ENCODE assay signal across 25 mouse cellular contexts in genomic region chr5:134799911-134800310, GRCm38 (mm10). TPM values are rescaled to one million over a fixed set of nuclear protein-coding genes. Genes with fewer than 3 reads are reported as not detected.
"Had no signal": no experiment of that assay in that cellular context is flagged by ENCODE, and none has a peak within 500 bp of the region (broad histone marks: within the 10 kb centered on the region; RNA-seq: fewer than 3 reads in every experiment).

No protein-coding gene starts in this region.

- H3K9ac ChIP-seq: heart, embryonic 12.5 days; hindbrain, embryonic 12.5 days; hindbrain, embryonic 14.5 days; intestine, embryonic 15.5 days; kidney, embryonic 15.5 days; limb, embryonic 12.5 days; liver, embryonic 13.5 days had no signal

- DNase-seq: gastrocnemius, adult 2 months; gastrocnemius, postnatal 10 days; gastrocnemius, postnatal 25 days; heart, adult 18-20 months; heart, postnatal 10 days; heart, postnatal 4 days; kidney, adult 18-20 months; kidney, adult 8-10 months; kidney, postnatal 14 days; kidney, postnatal 4 days; liver; liver, embryonic 13.5 days had no signal

- H3K4me3 ChIP-seq: gastrocnemius, adult 2 months; heart, embryonic 10.5 days; heart, embryonic 12.5 days; hindbrain, embryonic 10.5 days; hindbrain, embryonic 12.5 days; intestine, embryonic 15.5 days; kidney, embryonic 15.5 days; layer of hippocampus, adult 2 months; left cerebral cortex, adult 2 months; limb, embryonic 10.5 days; limb, embryonic 12.5 days; liver, embryonic 13.5 days had no signal

- H3K9me3 ChIP-seq: heart, embryonic 10.5 days; intestine, embryonic 15.5 days; kidney, embryonic 15.5 days; limb, embryonic 10.5 days had no signal

- H3K4me1 ChIP-seq: limb, embryonic 12.5 days; liver, embryonic 13.5 days had no signal

- H3K36me3 ChIP-seq: heart, embryonic 10.5 days; heart, embryonic 12.5 days; hindbrain, embryonic 10.5 days; hindbrain, embryonic 12.5 days; intestine, embryonic 15.5 days; kidney, embryonic 15.5 days; limb, embryonic 10.5 days; limb, embryonic 12.5 days; liver, embryonic 13.5 days had no signal

- H3K27ac ChIP-seq: gastrocnemius, adult 2 months; heart, embryonic 10.5 days; hindbrain, embryonic 10.5 days; hindbrain, embryonic 12.5 days; hindbrain, embryonic 14.5 days; intestine, embryonic 15.5 days; kidney, embryonic 15.5 days; kidney, postnatal 0 days; layer of hippocampus, adult 2 months; left cerebral cortex, adult 2 months; limb, embryonic 10.5 days; limb, embryonic 12.5 days; liver, embryonic 13.5 days had no signal

RNA-seq across cellular contexts. Expression of gene Eln, which starts 52.8 kb away (rescaled TPM):
- total RNA-seq: granulocyte monocyte progenitor cell, adult 5-6 weeks had no signal
